Mouse (Mus musculus) kidney, postnatal 0 days (tissue): Measurements from ENCODE around the gene Ptch2. TPM values are rescaled to one million over a fixed set of nuclear protein-coding genes. Genes with fewer than 3 reads are reported as not detected.

Experiments used
- ATAC-seq: fragments of 200-750 bp; cut with Nextera tagmentation; replicated peaks from 2 replicates; pipeline ENCODE4 v1.8.0; 2017; ENCODE audit warnings: low read depth, moderate number of reproducible peaks, moderate TSS enrichment, moderate library complexity; ENCODE audit not compliant: low FRiP score
- DNase-seq: peaks from one replicate; pipeline ENCODE4 v3.0.0-alpha.2; 2016; ENCODE audit warnings: low spot score
- H3K27ac ChIP-seq: fragments of 300-500 bp; sonication (generic); 2 replicates; pipeline ENCODE4 v1.5.1; 2014; ENCODE audit warnings: mild to moderate bottlenecking
- H3K27me3 ChIP-seq: fragments of 300-500 bp; sonication (generic); 2 replicates; pipeline ENCODE4 v1.6.1; 2014; ENCODE audit warnings: low read length, mixed read lengths; ENCODE audit not compliant: insufficient read depth
- H3K36me3 ChIP-seq: fragments of 300-500 bp; sonication (generic); 2 replicates; pipeline ENCODE4 v1.6.1; 2014; ENCODE audit warnings: low read length, mixed read lengths; ENCODE audit not compliant: insufficient read depth
- H3K4me1 ChIP-seq: fragments of 300-500 bp; sonication (generic); replicated peaks from 2 replicates; pipeline ENCODE4 v1.6.1; 2014; ENCODE audit warnings: antibody characterized with exemption, low read length, mixed read lengths; ENCODE audit not compliant: insufficient read depth
- H3K4me2 ChIP-seq: fragments of 300-500 bp; sonication (generic); 2 replicates; pipeline ENCODE4 v1.6.1; 2014; ENCODE audit warnings: mild to moderate bottlenecking, low read length, moderate library complexity, mixed read lengths
- H3K4me3 ChIP-seq: fragments of 300-500 bp; sonication (generic); replicated peaks from 2 replicates; pipeline ENCODE4 v1.5.1; 2014; ENCODE audit warnings: low read depth, low read length
- H3K9ac ChIP-seq: fragments of 300-500 bp; sonication (generic); 2 replicates; pipeline ENCODE4 v1.6.1; 2014; ENCODE audit warnings: low read depth, low read length
- H3K9me3 ChIP-seq: fragments of 300-500 bp; sonication (generic); replicated peaks from 2 replicates; pipeline ENCODE4 v1.6.1; 2016; ENCODE audit warnings: low read length, inconsistent platforms, mixed read lengths
- CTCF ChIP-seq: IDR thresholded peaks from 2 replicates; pipeline ENCODE4 v1.5.1; 2016; ENCODE audit warnings: antibody characterized with exemption, low read depth, mild to moderate bottlenecking, moderate library complexity
- WGBS: fragments of 180-500 bp; shearing (Covaris S2); extraction: QIAGEN DNeasy Blood & Tissue Kit; methylation state at CpG from one replicate; pipeline ENCODE4 v1.1.7; 2014; 5-methylcytosine and 5-hydroxymethylcytosine counted together
- polyA plus RNA-seq: library from polyadenylated mRNA; unstranded; fragments of >200 nt; fragmentation: Nextera tagmentation; extraction: Ambion mirVana; gene quantifications from 2 replicates; pipeline ENCODE4 v1.2.1, GENCODE M21; 2015

Gene Ptch2
- polyA plus RNA-seq, 1 experiment from 2014 or later, result 4.0 TPM

DNA sequence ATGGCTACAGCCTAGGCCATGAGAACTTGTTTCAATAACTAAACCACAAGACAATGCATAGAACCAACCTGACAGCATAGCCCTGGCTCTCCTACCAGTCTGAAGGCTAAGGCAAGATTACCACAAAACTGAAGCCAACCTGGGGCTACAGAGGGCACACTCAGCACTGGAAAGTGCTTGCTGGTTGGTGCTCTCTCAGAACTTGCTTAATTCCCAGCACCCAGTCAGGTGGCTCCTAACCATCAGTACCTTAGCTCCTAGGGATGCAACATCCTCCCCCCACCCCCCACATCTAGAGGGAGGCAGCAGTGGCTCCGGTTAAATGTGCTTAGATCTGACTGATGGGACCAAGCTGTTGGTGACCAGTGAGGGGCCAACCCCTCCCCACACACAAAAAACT, 55.5 kb downstream of the Ptch2 start:
- H3K9ac ChIP-seq, result no peak overlapping the region
- H3K4me3 ChIP-seq, result no peak overlapping the region
- H3K36me3 ChIP-seq, result peaks cover 31% of the 10 kb centered on the region
- 53% methylated on average over 1 of the region's 1 CpGs for WGBS
- H3K4me1 ChIP-seq, result peaks cover 6% of the 10 kb centered on the region; the same call in 1 of the 2 replicates
- ATAC-seq (no peak), DNase-seq (no peak)
- H3K27ac ChIP-seq, result no peak overlapping the region
- no peaks in the 10 kb centered on the region for H3K27me3 ChIP-seq
- H3K9me3 ChIP-seq, result no peaks in the 10 kb centered on the region
- TF ChIP-seq CTCF, result no peak
- H3K4me2 ChIP-seq, result no peak overlapping the region

DNA sequence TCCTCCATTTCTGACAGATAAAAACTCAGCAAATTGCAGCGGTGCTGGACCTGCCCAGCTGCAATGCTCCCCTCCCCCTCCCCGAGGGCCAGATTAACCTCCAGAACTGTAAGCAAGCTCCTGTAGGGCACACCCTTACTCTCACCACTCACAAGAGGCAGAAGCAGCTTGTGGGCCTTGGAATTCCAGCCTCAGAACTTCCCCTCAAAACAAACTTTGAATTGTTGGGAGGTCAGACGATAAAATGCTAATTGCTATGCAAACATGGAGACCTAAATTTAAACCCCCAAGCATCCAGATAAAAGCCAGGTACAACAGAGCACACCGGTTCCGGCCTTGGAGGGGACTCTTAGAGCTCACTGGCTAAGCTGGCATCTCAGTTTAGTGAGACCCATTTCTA, 56.8 kb downstream of the Ptch2 start:
- no peak overlapping the region for H3K9ac ChIP-seq
- peaks cover 31% of the 10 kb centered on the region for H3K36me3 ChIP-seq
- 72% methylated on average over 5 of the region's 5 CpGs for WGBS
- H3K27me3 ChIP-seq, result no peaks in the 10 kb centered on the region
- no peak overlapping the region for H3K4me3 ChIP-seq
- no peak for ATAC-seq
- H3K4me2 ChIP-seq, result no peak overlapping the region
- TF ChIP-seq CTCF, result no peak
- no peak overlapping the region for H3K27ac ChIP-seq
- H3K9me3 ChIP-seq, result no peaks in the 10 kb centered on the region
- peaks cover 6% of the 10 kb centered on the region; the same call in 1 of the 2 replicates for H3K4me1 ChIP-seq
- DNase-seq, result no peak

DNA sequence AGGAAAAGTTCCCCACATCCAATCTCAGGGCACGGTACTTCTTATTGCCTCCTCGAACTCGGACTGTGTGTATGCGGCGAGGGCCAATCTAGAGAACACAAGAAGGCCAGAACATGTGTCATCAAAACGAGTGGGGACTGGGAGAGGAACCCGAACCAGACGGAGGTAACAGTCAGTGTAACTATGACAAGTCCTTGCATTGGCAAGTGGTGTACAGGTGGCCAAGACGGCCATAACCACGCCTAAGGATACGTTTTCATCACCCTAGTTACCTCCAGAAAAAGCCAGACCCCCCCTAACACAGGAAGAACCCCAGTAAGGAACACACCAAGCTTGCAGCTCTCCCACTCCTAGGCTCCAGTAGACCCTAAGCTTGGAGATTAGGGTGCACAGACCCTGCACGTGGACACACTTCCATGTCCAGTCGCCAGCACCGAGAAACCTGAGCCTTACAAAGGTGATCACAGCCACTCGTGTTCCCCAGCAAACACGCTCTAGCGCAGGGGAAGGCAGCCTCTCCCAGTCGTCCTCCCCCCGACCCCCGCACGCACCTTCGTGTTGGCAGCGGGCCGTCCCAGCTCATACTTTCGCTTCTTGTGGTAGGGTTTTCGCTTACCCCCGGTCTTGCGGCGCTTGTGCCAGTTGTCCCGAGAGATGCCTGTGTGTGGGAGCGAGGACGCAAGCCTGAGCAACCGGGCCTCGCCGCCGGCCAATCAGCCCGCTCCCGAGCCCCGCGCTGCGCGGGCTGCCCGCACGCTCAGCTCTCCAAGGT, 59.3 kb downstream of the Ptch2 start:
- Histone ChIP-seq H3K4me2 (peak overlapping the region; percentile 86), H3K9me3 (no peaks in the 10 kb centered on the region), H3K27me3 (no peaks in the 10 kb centered on the region), H3K27ac (peak overlapping the region; percentile 95), H3K36me3 (peaks cover 35% of the 10 kb centered on the region), H3K4me3 (peak overlapping the region; percentile 93), H3K4me1 (peaks cover 6% of the 10 kb centered on the region; the same call in 1 of the 2 replicates), H3K9ac (peak overlapping the region; percentile 90)
- ATAC-seq, result peak; percentile 18; the same call in 1 of the 2 replicates
- WGBS, result 2% methylated on average over 44 of the region's 44 CpGs
- TF ChIP-seq CTCF, result no peak
- DNase-seq, result no peak

DNA sequence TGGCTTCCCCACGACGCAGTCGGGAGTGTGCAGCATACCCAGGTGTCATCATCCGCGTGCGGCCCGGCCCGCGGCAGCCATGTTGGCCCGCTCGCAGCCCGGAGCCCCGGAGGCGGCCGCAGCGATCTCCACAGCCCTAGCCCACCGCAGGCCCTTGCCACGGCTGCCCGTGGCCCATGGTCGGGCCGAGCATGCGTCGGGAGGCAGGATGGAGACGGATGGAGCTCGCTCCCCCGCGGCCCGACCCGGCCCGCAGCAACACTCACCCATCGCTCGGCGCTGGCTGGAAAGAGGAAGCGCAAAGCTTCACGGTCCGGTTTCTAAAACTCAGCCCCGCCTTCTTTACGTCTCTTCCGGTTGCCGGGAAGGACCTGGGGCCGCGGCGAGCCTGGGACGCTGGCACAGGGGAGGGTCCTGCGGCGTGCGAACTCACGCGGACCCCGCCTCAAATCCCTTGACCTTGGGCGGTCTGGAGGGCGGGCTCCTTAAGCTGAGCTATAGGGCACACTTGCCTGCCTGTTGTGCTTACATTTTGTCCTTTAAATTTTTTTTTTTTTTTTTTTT, 60.0 kb downstream of the Ptch2 start, which contains the start of gene Rps8:
Gene Rps8 (minus strand): TSS at position 452 of the 564 bp plus-strand sequence.
- Histone ChIP-seq H3K27ac (peak within 1 kb of the TSS; percentile 95), H3K27me3 (no peaks in the 10 kb centered on the region), H3K36me3 (peaks cover 33% of the 10 kb centered on the region), H3K9me3 (no peaks in the 10 kb centered on the region), H3K4me2 (peak within 1 kb of the TSS; percentile 86), H3K9ac (peak within 1 kb of the TSS; percentile 90), H3K4me3 (peak within 1 kb of the TSS; percentile 93), H3K4me1 (peaks cover 6% of the 10 kb centered on the region; the same call in 1 of the 2 replicates)
- 0% methylated on average over 52 of the region's 52 CpGs for WGBS
- TF ChIP-seq CTCF, result no peak
- ATAC-seq (peak; percentile 89), DNase-seq (peak; percentile 96)

DNA sequence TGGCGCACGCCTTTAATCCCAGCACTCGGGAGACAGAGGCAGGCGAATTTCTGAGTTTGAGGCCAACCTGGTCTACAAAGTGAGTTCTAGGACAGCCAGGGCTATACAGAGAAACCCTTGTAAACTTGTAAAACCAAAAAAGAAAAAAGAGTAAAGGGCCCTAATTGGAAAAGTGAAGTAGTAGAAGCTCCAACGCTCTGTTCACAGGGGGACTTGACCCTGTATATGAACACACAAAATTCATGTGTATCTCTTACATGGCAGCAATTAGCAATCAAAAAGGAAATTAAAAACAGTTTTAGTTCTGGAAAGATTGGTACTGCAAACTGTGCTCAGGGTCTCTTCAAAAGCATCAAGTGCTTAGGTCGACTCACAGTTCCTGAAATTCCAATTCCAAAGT, 60.5 kb downstream of the Ptch2 start:
- Histone ChIP-seq H3K36me3 (peaks cover 32% of the 10 kb centered on the region), H3K27me3 (no peaks in the 10 kb centered on the region), H3K27ac (peak overlapping the region; percentile 95), H3K9ac (peak overlapping the region; percentile 90; the same call in 1 of the 2 replicates), H3K4me3 (peak overlapping the region; percentile 93), H3K4me1 (peaks cover 6% of the 10 kb centered on the region; the same call in 1 of the 2 replicates), H3K4me2 (peak overlapping the region; percentile 86), H3K9me3 (no peaks in the 10 kb centered on the region)
- 28% methylated on average over 6 of the region's 6 CpGs for WGBS
- DNase-seq (no peak), ATAC-seq (no peak)
- TF ChIP-seq CTCF, result no peak

DNA sequence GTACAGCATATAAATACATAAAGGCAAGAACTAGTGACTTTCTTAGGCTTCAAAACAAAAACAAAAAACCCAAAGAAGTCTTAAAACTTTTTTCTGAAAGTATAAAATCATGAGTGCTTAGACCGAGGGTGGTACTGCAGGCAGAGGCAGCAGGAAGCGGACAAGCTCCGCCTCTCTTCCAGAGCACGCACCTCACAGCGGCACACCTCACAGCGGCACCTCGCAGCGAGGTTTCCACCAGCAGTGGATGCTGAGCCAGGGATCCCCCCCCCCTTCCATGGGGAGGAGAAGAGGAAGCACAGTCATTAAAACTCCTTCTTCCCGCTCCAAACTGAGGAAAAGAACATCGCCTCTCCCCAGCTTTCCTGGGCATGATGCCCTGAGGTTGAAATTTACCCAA, 63.8 kb downstream of the Ptch2 start:
- no peak overlapping the region for H3K4me2 ChIP-seq
- DNase-seq, result no peak
- no peak overlapping the region for H3K9ac ChIP-seq
- H3K36me3 ChIP-seq, result peaks cover 23% of the 10 kb centered on the region
- ATAC-seq, result no peak
- TF ChIP-seq CTCF, result no peak
- no peak overlapping the region for H3K27ac ChIP-seq
- H3K27me3 ChIP-seq, result no peaks in the 10 kb centered on the region
- H3K4me3 ChIP-seq, result no peak overlapping the region
- 84% methylated on average over 10 of the region's 10 CpGs for WGBS
- H3K4me1 ChIP-seq, result no peaks in the 10 kb centered on the region
- no peaks in the 10 kb centered on the region for H3K9me3 ChIP-seq
